Mouse (Mus musculus) small intestine, adult 2 months (tissue): ENCODE data around the gene Grsf1.

Source experiments
- CTCF ChIP-seq: fragments of 200-500 bp; IDR thresholded peaks from 2 replicates; pipeline ENCODE4 v1.5.1; 2012; ENCODE audit warnings: low read depth, mild to moderate bottlenecking, control low read depth, inconsistent platforms, low read length, moderate library complexity, mixed read lengths; ENCODE audit not compliant: insufficient replicate concordance, insufficient read length; ENCODE audit errors: extremely low read depth
- POLR2A ChIP-seq: fragments of 200-500 bp; IDR thresholded peaks from 2 replicates; pipeline ENCODE4 v1.6.1; 2012; ENCODE audit warnings: low read depth, mild to moderate bottlenecking, control low read depth, inconsistent platforms, low read length, moderate library complexity

DNA sequence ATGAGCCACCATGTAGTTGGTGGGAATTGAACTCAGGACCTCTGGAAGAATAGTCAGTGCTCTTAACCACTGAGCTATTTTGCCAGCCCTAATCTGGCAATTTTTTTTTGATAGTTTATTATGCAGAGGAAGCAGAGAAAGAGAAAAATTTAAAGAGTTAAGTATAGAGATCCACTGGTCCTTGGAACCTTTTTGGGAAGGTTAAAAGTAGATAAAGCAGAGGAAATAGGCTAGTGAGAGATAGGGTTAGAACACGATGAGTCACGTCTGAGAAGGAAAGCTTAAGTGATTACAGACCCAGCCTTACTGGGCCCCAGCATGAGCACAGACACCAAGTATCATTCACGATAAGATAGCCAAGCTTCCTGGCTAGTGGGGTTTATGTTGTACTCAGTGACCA is 48.1 kb upstream of the Grsf1 start:
- no peak for TF ChIP-seq POLR2A
- no peak for TF ChIP-seq CTCF
